Mouse (Mus musculus) heart, postnatal 0 days (tissue): ENCODE results near the gene Gm37240.
"Not testable (repeated sequence)": the region's sequence is repeated elsewhere in the genome, so short reads cannot be mapped to it uniquely, and the experiment has no call there.

Source experiments
- CTCF ChIP-seq: IDR thresholded peaks from 2 replicates; pipeline ENCODE4 v1.5.1; 2016; ENCODE audit warnings: antibody characterized with exemption, control low read depth, low read depth
- EP300 ChIP-seq: IDR thresholded peaks from 2 replicates; pipeline ENCODE4 v1.6.1; 2016; ENCODE audit warnings: antibody characterized with exemption, low read depth

DNA sequence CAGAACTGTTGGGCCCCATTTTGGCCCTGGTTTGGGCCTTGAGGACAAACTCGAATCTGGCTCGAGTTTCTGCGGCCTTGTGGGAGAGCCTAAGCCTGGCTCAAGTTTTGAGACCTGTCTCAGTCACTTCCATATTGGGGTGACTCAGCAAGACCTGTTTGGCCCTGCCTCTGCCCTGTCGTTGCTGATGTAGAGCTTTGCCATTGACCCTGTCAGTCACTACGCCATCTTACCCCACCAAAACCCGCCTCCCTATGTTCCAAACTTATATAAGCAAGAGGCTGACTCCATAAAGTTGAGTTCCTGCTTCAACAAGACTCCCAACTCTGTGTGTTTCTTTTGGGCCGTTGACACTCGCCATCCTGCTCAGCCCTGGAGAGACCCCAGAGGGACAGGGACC, 314.8 kb downstream of the Gm37240 start:
- TF ChIP-seq CTCF, EP300: not testable (repeated sequence)
